Mouse (Mus musculus): Measurements from ENCODE around the gene Fbxo44. TPM values are rescaled to one million over a fixed set of nuclear protein-coding genes. Genes with fewer than 3 reads are reported as not detected.
A peak's percentile ranks its signal among the peaks of the same experiment; 100 is the strongest.

Fbxo44 gene
- total RNA-seq, 2 experiments from 2014 or later, result 132 to 136 TPM

GRCm38 (mm10) chr4:148165551-148165950 lies 5.3 kb upstream of the Fbxo44 start:
- DNase-seq, result no peak

GRCm38 (mm10) chr4:148164461-148164860 lies 4.2 kb upstream of the Fbxo44 start:
- no peak for DNase-seq

GRCm38 (mm10) chr4:148164002-148164439 lies 3.7 kb upstream of the Fbxo44 start:
- peak; percentile 76 to 87 for DNase-seq

GRCm38 (mm10) chr4:148159544-148160435 lies 492 bp downstream of the Fbxo44 start:
- peak; percentile 97 to 98 for DNase-seq

DNA sequence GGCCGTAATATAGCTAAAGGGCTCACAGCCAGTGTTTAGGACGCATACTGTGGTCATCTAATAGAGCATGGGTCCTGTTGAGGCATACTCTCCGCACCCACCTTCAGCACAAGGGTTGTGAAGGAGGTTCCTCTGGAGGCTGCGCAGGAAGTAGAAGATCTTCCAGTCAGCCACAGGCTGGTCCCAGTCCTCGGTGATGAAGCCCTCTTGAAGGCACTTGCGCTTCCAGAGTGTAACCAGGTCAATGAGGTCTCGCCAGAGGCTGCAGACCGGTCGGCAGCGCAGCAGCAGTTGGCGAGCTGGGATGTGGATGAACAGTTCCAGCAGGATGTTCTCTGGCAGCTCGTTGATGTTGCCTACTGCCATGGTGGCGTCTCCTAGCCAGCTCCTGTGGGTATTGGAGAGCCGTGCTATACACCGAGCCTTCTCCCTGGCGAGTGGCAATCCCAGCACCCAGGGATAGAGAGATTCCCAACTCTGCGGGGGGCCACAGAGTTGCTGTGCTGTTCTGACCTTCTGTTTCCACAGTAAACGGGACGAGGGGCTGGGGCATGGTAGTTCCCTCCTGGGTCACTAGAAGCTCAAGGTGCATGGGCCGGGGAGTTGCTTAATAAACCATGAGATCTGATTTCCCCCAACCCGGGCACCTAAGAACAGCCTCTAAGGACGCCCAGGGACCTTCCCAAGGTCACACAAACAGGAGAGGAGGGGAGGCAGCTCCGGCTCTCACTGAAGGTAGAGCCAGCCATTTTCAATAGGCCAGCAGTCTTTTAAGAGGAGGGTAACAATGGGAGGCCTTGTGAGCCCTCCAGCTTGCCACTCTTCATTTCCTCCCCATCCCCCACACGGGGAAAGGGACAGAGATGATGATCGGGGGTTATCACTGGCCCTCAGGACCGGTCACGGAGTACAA lies 1.6 kb downstream of the Fbxo44 start:
- peak; percentile 56 to 61 for DNase-seq

- no peak for DNase-seq
Measured at GRCm38 (mm10) chr4:148154982-148155381, 5.3 kb downstream of the Fbxo44 start.

GRCm38 (mm10) chr4:148154006-148154405 lies 6.3 kb downstream of the Fbxo44 start:
- DNase-seq, result no peak

DNA sequence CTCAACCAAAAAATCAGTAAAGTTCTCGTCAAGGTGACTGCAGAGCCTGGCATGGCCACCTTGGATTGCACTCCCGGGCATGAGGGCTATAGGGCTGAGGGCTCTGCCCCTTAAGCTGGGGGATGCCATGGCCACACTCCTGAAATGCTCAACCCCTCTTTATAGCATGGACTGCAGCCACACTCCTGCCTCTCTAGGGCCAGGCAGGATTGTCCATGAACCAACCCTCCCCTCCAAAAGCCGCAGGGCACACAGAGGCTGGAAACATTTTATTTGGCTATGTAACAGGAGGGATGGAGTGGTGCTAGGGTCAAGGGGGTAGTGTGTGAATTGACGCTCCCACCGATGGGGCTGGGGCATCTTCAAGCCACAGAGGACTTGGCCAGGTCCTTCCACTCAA lies 7.7 kb downstream of the Fbxo44 start:
- DNase-seq, result no peak

- peak; percentile 81 for DNase-seq
Measured at GRCm38 (mm10) chr4:148151267-148152168, 8.8 kb downstream of the Fbxo44 start, which contains the start of gene Fbxo6. Fbxo6 (minus strand) TSS chr4:148152140.

- DNase-seq, result no peak
Measured at GRCm38 (mm10) chr4:148150953-148151266, 9.4 kb downstream of the Fbxo44 start.

GRCm38 (mm10) chr4:148150242-148150641 lies 10.0 kb downstream of the Fbxo44 start:
- no peak for DNase-seq

GRCm38 (mm10) chr4:148149540-148149939 lies 10.7 kb downstream of the Fbxo44 start:
- no peak for DNase-seq

DNA sequence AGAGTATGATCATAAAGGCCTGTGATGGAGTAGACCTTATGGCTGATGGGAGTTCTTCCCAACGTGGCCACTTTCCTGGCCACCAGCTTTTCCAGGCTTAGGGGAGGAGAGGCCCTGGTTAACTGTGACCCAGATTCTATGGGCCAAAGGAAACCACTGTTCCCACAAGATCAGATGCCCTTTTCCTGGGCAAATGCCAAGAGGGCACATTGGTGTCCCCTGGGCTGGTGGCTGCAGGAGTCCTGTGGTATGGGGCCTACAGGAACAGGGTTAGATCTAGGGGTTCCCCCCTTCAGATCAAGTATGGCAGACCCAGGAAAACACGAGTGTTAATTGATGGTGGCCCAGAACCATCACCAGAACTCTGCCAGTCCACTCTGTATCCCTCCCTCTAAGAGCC lies 12.6 kb downstream of the Fbxo44 start:
- DNase-seq, result no peak

DNA sequence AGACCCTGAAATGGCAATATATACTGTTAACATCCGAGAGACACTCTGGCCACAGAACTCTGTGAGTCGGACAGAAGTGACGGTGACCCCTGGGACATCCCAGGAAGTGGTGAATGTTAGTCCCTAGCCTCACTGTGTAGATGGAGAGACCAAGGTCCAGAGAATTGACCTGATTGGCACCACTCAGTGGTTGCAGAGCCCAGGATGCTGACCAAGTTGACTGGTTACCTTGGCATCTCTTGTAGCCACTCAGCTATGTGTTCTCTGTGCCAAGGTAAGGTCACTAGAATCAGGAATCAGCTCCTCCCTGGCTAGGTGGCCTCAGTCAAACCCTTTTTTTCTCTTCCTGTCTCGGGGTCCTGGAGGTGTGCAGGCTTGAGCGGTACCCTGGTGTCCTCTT lies 16.6 kb downstream of the Fbxo44 start:
- DNase-seq, result no peak

DNA sequence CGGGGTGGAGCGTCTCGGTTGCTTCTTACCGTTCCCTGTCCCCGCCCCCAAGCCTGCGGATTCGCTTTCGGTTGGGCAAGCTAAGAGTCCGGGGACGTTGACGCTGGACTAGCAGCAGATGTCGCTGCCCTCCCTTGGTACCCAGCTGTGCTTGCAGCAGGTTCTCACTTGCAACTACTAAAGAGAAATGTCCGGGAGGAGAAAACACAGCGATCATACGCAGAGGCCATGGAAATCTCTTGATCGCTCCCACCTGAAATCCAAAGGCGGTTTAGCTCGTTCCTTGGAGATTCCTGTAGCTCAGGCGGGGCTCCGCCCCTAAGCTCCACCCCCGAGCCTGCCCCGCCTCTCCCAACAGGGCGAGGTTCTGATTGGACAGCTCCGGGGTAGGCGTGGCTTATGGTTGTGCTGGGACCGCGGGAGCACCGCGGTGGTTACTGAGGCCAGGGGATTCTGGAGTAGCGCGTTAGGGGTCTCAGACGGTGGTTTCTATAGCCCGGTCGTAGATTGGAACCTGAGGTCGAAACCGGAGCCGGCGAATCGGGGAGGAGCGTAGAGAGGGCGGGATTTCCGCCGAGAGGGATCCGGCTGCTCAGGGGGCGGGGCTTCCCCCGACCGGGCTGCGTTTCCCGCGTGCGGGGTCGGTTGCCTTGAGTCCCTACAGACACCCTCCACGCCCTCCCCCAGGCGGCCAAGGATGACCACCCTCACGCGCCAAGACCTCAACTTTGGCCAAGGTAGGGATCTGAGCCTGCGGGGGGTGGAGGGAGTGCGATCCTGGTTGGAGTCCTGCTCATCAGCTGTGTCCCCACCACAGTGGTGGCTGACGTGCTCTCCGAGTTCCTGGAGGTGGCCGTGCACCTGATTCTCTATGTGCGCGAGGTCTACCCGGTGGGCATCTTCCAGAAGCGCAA lies 19.9 kb downstream of the Fbxo44 start:
- peak; percentile 94 for DNase-seq

GRCm38 (mm10) chr4:148139767-148140097 lies 20.6 kb downstream of the Fbxo44 start:
- DNase-seq, result no peak

GRCm38 (mm10) chr4:148137503-148137902 lies 22.8 kb downstream of the Fbxo44 start:
- DNase-seq, result no peak

- DNase-seq, result no peak
Measured at GRCm38 (mm10) chr4:148134988-148135387, 25.3 kb downstream of the Fbxo44 start.

DNA sequence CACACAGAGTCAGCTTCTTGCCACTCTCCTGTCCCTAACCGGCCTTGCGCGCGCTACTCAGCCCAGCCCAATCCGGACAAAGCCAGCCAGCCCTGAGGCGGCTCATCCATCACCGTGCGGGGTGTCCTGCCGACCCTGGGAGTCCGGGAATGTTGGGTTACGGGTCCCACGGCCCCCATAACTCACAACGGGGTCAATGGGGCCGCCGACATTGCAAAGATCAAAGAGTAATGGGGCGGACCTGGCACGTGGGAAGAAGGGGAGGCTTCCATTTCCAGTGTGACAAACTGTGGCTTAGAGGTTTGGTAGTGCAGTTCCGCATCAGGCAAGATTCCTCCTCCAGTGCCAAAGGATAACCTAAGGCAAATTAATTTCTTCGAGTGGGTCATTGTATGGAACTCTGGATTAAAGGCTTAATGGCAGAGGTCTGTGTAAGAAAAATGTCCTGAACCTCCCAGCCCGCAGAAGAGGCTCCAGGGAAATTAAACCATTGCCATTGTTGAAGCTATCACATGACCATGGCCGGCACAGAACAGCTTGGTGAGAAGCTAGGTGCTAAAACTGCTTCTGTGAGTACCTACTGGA lies 28.7 kb downstream of the Fbxo44 start:
- no peak for DNase-seq

GRCm38 (mm10) chr4:148130561-148131413 lies 29.5 kb downstream of the Fbxo44 start, which contains the start of gene Draxin:
Draxin (minus strand) TSS chr4:148130698.
- no peak for DNase-seq
